Mouse (Mus musculus): ENCODE data around the gene Sema5a.

GRCm38 (mm10) chr15:32353513-32353912 is 108.9 kb downstream of the Sema5a start:
- TF ChIP-seq CTCF (IDR thresholded peaks at IDR 0.05; ENCODE audit: control insufficient read depth, insufficient read depth, low read length) = no peak
- no peak for TF ChIP-seq POLR2A (IDR thresholded peaks at IDR 0.05; ENCODE audit: borderline replicate concordance, control insufficient read depth, low read depth, low read length)
